Mouse (Mus musculus) spleen, adult 2 months (tissue): ENCODE measurements at regions not wholly inside any gene's neighbourhood (a gene's known extent, or its start where the extent isn't known, plus 50 kb on each side); places are given as distances from the start of the nearest gene placed in this dataset.

ENCODE experiments used
- CTCF ChIP-seq: fragments of 200-500 bp; IDR thresholded peaks from 2 replicates; pipeline ENCODE4 v1.5.1; 2011; ENCODE audit warnings: mild to moderate bottlenecking, inconsistent platforms; ENCODE audit not compliant: insufficient read depth, insufficient read length, insufficient replicate concordance; ENCODE audit errors: extremely low read depth
- POLR2A ChIP-seq: fragments of 200-500 bp; IDR thresholded peaks from 2 replicates; pipeline ENCODE4 v1.6.1; 2011; ENCODE audit warnings: low read depth, low read length, inconsistent platforms

- TF ChIP-seq POLR2A (no peak), CTCF (no peak)
These were observed 446.3 kb upstream of the Klf4 start for GRCm38 (mm10) chr4:55978539-55978938.
